Mouse (Mus musculus): Measurements from ENCODE around the gene Rpl37a.

Gene Rpl37a

DNA sequence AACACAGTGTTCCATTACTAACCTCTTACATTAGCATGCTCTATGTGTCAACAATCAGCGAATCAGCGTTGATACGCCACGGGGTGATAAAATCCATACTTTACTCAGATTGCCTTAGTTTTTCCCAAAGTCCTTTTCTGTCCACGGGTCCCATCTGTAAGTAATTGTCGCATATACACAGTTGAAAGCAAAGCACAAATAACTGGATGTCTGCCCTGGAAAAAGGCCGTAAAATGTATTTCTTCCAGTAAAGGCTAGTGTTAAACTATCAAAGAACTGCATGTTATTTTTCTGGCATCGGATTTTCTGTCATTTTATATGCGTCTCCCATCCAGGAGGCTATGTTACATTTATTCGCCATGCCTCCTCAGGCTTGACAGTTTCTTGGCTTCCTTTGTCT is 19.0 kb downstream of the Rpl37a start:
- in situ Hi-C loops (cut with MboI, MseI) = loop anchor here in 1 of 2 experiments (10.0 kb wide), 1 partner anchor 115 kb away; no protein-coding TSS in a partner anchor

DNA sequence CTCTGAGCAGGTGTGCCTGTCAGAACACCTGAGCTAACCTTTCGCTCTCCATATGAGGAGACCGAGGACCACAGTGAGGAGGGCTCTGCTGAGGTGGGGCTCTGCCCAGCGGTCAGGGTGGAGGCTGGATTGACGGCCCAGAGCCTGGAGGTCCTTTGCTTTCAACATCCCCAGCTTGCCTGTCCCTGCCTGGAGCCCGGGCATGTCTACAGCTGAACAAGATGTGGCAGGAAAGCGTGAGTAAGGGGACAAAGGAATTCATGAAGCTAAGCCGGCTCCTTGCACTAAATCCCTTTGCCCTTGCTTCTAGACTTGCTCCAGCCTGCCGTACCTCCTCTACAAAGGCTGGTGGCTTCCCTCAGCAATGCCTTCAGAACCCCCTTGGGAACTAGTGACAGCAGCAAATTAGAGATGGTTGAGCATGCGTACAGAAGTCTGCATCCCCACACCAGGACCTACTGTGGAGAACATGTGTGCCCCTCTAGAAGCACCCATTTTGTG is 22.2 kb downstream of the Rpl37a start:
- in situ Hi-C loops (cut with MboI, MseI) = loop anchor here in 1 of 2 experiments (10.0 kb wide), 1 partner anchor 112 kb away; no protein-coding TSS in a partner anchor

DNA sequence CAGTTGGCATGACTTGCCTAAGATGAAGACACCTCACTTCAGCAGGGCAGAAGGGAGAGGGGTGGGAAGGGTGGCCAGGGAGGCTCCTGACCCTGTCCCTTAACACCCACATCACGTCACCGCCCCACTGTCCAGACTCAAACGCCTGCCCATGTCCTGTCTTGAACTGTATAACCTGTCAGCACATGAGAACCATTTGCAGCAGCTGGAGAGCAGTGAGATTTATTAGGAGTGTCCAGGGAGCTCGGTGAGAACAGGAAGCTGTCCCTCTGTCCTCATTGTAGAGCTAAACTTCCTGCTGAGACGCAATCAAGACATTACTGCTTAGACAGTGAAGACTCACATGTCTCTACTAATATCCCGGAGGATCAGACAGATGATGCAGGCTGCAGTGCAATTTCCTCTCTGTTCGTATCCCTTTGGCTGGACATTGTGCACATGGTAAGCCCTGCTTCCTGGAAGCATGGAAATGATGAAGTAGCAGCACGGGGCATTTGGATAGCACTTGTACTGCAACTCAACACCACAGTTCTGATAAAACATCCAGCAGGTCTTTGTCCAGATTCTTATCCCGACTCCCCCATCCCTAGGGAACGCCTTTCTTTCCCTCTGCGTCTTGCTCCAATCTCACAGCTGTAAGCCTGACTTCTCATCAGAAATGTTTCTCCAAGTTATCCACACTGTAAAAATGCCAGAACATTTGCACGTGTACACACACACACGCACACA is 25.5 kb downstream of the Rpl37a start:
- in situ Hi-C loops (cut with MboI, MseI) = loop anchor here (5.0 to 10.0 kb wide), 2 partner anchors 101 to 108 kb away; no protein-coding TSS in a partner anchor

- in situ Hi-C loops (cut with MboI, MseI) = loop anchor here (5.0 to 10.0 kb wide), 2 partner anchors 98 to 106 kb away; no protein-coding TSS in a partner anchor
Measured at GRCm38 (mm10) chr1:72738946-72739680, 28.0 kb downstream of the Rpl37a start.

DNA sequence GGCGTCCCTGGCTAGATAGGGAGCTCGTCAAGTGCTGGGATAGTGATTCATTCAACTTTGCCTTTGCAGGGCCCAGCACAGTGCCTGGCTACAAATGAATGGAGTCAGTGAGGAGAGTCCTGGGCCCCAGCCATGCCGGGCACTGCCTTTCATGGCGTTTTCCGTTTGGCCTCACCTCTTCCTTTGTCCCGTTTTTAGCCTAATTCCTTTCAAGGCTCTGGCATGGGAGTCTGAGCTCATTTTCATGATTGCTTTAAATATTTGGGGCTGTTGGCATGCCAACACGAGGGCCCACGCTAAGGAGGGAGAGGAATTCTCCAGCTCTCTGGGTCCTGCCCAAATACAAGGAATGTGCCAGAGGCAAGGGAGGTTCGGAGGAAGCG is 28.6 kb downstream of the Rpl37a start:
- in situ Hi-C loops (cut with MboI, MseI) = loop anchor here (5.0 to 10.0 kb wide), 2 partner anchors 98 to 105 kb away; no protein-coding TSS in a partner anchor

- in situ Hi-C loops (cut with MboI, MseI) = no loop called here
Measured at GRCm38 (mm10) chr1:72741406-72741805, 30.3 kb downstream of the Rpl37a start.

- in situ Hi-C loops (cut with MboI, MseI) = no loop called here
Measured at GRCm38 (mm10) chr1:72744816-72745506, 33.9 kb downstream of the Rpl37a start.

DNA sequence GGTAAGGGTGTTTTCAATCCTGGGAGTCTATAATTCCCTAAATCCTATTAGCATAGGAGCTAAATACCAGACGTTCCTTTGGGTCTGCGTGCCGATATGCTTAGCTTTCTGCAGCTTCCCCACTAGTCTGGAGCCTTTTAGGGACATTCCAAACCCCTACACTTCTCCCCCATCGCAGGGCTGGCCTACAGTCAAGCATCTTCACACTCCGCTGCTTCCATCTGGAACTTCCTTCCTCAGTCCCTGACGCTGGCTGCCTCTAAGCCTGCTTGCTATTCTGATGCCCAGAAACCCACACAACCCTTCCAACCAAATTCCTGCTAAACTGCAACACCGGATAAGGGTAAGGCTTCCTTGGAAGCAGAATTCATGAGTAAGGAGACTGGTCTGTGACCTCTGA is 35.3 kb downstream of the Rpl37a start:
- in situ Hi-C loops (cut with MboI, MseI) = no loop called here

DNA sequence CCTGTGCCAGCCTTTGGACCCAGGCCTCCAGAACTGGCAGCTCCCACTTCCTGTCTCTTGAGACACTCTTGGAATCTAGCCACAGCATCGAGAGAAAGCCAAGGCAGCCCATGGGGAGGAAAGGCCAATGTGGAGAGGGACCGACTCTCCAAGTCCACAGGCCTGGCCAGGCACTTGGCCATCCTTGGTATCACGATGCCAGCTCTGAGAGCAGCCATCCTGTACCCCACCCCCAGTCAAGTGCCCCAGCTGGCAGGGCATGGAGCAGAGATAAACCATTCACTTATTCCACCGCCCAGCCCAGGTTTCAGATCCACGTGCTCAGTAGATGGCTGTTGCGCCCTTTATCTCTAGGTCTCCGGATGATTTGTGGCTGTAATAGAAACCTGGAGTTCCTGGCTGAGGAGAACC is 40.3 kb downstream of the Rpl37a start:
- in situ Hi-C loops (cut with MboI, MseI) = no loop called here

DNA sequence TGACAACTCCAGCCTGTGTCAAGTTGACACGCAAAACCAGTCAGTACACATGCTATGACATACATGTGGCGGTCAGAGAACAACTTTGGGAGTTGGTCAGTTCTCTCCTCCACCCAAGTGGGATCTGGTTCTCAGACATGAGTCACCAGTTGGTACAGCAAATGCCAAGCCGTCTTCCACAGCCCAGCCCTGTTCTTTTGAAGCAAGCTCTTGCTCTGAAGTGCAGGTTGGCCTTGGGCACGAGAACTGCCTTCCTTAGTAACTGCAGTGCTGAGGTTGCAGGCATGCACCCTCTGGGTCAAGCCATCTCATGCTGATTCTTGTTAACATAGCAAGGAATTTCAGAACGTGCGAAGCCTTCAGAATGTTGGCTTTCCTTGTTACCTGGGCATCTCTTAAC is 42.1 kb downstream of the Rpl37a start:
- in situ Hi-C loops (cut with MboI, MseI) = no loop called here

DNA sequence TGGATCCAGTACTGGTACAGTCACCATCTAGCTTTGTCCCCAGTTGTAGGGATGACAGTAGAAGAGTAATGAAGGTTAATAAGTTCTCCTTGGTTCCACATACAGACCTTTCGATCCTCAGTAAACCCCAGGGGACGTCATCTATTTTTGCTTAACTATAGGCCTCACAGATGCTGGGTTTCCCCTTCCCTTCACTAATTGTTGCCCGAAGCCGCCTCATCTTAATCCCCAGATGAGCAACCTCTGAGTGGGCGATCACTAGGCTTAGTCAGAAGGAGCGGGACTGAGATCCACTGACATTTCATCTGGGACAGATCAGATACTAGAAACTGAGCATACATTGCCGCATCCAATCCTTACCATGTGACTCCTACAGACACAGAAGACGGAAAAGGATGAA is 44.1 kb downstream of the Rpl37a start:
- in situ Hi-C loops (cut with MboI, MseI) = no loop called here

- in situ Hi-C loops (cut with MboI, MseI) = no loop called here
Measured at GRCm38 (mm10) chr1:72755801-72756200, 44.7 kb downstream of the Rpl37a start.

DNA sequence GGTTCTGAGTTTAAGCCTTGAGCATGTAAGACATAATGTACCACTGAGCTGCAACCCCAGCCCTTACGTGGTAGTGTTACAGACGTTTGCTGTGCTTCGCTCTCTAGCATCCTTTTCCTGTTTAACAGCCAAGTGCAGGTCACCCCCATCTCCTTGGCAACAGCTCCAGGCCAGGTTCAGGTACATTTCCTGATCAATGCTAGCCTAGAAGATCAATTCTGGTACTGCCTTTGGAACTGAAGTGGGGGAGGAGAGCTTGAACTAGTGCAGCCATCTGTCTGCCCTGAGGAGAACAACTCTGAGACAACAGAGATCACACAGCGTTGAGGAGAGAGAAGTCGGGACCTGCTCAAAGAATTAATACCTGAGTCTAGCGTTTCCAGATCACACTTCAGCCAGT is 48.7 kb downstream of the Rpl37a start:
- in situ Hi-C loops (cut with MboI, MseI) = no loop called here

Data from T-helper 17 cell (primary cell).